Mouse (Mus musculus): ENCODE results near the gene Crcp.

DNA sequence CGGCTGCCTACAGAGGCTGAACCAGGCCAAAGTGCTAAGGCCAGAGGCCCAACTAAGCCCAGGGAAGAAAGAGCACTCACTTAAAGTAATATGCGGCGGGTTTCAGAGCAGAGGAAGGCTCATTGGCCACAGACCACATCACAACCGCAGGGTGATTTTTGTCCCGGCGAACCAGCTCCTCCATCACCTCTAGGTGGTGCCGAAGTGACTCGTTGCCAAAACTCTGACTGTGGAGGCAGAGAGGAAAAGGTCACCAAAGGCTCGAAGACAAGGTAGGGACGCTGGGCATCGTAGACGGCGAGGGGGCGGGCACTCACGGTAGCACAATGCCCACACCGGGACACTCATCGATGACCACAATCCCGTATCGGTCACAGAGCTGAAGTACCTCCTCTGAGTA lies 31.4 kb upstream of the Crcp start:
- TF ChIP-seq TAL1 (IDR thresholded peaks at IDR 0.05; ENCODE audit: low read length) (no peak), GATA1 (IDR thresholded peaks at IDR 0.05; ENCODE audit: low read length) (no peak)
